Mouse (Mus musculus) activated CD4-positive, CD25-positive, alpha-beta regulatory T cell, adult 4 months (primary cell): ENCODE data around the gene Col11a1. TPM values are rescaled to one million over a fixed set of nuclear protein-coding genes. Genes with fewer than 3 reads are reported as not detected.

Experiments used
- ATAC-seq: one replicate; pipeline ENCODE4 v1.8.0; 2017
- polyA plus RNA-seq, 2 experiments: library from polyadenylated mRNA; unstranded; fragments of 100-300 nt; shearing (Covaris generic); gene quantifications; one replicate each; pipeline ENCODE4 v1.2.1; 2017

The Col11a1 gene
- not detected for polyA plus RNA-seq

GRCm38 (mm10) chr3:114029971-114030635, at the start of gene Col11a1:
Col11a1 (plus strand) TSS chr3:114030540.
- ATAC-seq, result no peak

- no peak for ATAC-seq
These were observed 39.4 kb upstream of the Col11a1 start for GRCm38 (mm10) chr3:113990936-113991335.

- no peak for ATAC-seq
These were observed 546 bp downstream of the Col11a1 start for GRCm38 (mm10) chr3:114030886-114031285.

- ATAC-seq, result no peak
These were observed 1.2 kb downstream of the Col11a1 start for GRCm38 (mm10) chr3:114031351-114032213.

GRCm38 (mm10) chr3:114032333-114032732, 2.0 kb downstream of the Col11a1 start:
- no peak for ATAC-seq

- ATAC-seq, result no peak
These were observed 22.1 kb downstream of the Col11a1 start for GRCm38 (mm10) chr3:114052406-114052805.

GRCm38 (mm10) chr3:114053501-114053900, 23.2 kb downstream of the Col11a1 start:
- no peak for ATAC-seq

GRCm38 (mm10) chr3:114065123-114065522, 34.8 kb downstream of the Col11a1 start:
- ATAC-seq, result no peak

GRCm38 (mm10) chr3:114065587-114065986, 35.2 kb downstream of the Col11a1 start:
- no peak for ATAC-seq

GRCm38 (mm10) chr3:114099335-114099734, 69.0 kb downstream of the Col11a1 start:
- ATAC-seq, result no peak

GRCm38 (mm10) chr3:114107099-114107498, 76.8 kb downstream of the Col11a1 start:
- no peak for ATAC-seq

- ATAC-seq, result no peak
These were observed 116.8 kb downstream of the Col11a1 start for GRCm38 (mm10) chr3:114147140-114147539.

- no peak for ATAC-seq
These were observed 167.8 kb downstream of the Col11a1 start for GRCm38 (mm10) chr3:114197964-114198750.

GRCm38 (mm10) chr3:114212255-114212654, 181.9 kb downstream of the Col11a1 start:
- no peak for ATAC-seq

- ATAC-seq, result no peak
These were observed 185.8 kb downstream of the Col11a1 start for GRCm38 (mm10) chr3:114216105-114216504.

GRCm38 (mm10) chr3:114229501-114229900, 199.2 kb downstream of the Col11a1 start:
- no peak for ATAC-seq
